Comparison of ENCODE assay signal across 24 mouse cellular contexts in the genomic region with DNA sequence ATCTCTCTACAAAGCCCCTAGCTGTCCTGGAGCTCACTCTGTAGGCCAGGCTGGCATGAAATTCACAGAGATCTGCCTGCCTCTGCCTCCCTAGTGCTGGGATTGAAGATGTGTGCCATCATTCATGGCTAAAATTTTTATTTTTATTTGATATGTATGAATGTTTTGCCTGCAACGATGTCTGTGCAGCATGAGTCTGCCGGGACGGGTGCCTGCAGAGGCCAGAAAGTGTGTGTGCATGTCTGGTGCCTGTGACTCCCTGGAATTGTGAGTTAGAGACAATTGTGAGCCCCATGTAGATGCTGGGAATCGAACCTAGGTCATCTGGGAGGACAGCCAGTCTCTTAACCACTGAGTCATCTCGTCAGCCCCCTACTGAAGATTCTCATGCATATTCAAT.
"Had no signal": no experiment of that assay in that cellular context is flagged by ENCODE, and none has a peak within 500 bp of the region (broad histone marks: within the 10 kb centered on the region; RNA-seq: fewer than 3 reads in every experiment).

No protein-coding gene starts in this region.

- H3K36me3 ChIP-seq: heart, embryonic 13.5 days; heart, embryonic 15.5 days; hindbrain, embryonic 13.5 days; hindbrain, embryonic 15.5 days; kidney, embryonic 15.5 days; limb, embryonic 13.5 days; limb, embryonic 15.5 days; liver, embryonic 12.5 days had no signal

- H3K27ac ChIP-seq: heart, embryonic 13.5 days; heart, embryonic 15.5 days; hindbrain, embryonic 13.5 days; hindbrain, embryonic 15.5 days; hindbrain, postnatal 0 days; kidney, embryonic 15.5 days; kidney, postnatal 0 days; limb, embryonic 13.5 days; limb, embryonic 15.5 days; liver, embryonic 12.5 days; liver, embryonic 14.5 days had no signal

- H3K9me3 ChIP-seq: heart, embryonic 13.5 days; heart, embryonic 15.5 days; hindbrain, embryonic 13.5 days; hindbrain, embryonic 15.5 days; kidney, embryonic 15.5 days; limb, embryonic 13.5 days; limb, embryonic 15.5 days; liver, embryonic 12.5 days had no signal

- DNase-seq: gastrocnemius, postnatal 14 days; gastrocnemius, postnatal 36 days; heart, postnatal 14 days; heart, postnatal 36 days; kidney, adult 11 months; kidney, adult 2 months; kidney, adult 9 months; kidney, postnatal 14 days; kidney, postnatal 36 days; layer of hippocampus, adult 9-11 months; layer of hippocampus, postnatal 36 days; left cerebral cortex, postnatal 4 days had no signal

- H3K4me1 ChIP-seq: hindbrain, embryonic 13.5 days; hindbrain, embryonic 15.5 days had no signal

- H3K4me3 ChIP-seq: heart, adult 2 months; heart, embryonic 13.5 days; heart, embryonic 15.5 days; hindbrain, embryonic 13.5 days; hindbrain, embryonic 15.5 days; kidney, embryonic 15.5 days; limb, embryonic 13.5 days; limb, embryonic 15.5 days; liver, embryonic 12.5 days had no signal

- H3K27me3 ChIP-seq: heart, embryonic 13.5 days; heart, embryonic 15.5 days; hindbrain, embryonic 13.5 days; hindbrain, embryonic 15.5 days; kidney, embryonic 15.5 days; limb, embryonic 13.5 days; limb, embryonic 15.5 days; liver, embryonic 12.5 days had no signal
